Mouse (Mus musculus): ENCODE measurements around the gene Prx.
A peak's percentile ranks its signal among the peaks of the same experiment; 100 is the strongest.

Prx gene

DNA sequence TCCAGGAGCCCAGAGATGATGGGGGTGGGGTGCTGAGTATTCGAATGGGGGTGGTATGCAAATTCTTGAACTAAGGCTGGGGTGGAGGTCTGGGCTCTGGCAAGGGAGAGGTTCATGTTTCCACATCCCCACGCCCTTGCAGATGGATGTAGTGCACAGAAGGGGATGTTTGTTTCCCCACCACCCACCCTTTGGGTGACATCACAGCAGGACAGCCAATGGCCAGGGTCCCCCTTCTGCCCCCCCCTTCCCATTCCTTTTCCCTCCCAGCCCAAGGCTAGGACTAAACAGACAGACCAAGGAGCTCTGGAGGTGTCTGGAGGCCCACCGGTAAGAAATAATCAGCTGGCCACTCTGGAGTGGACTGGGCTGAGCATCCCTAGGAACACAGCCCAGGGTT is at the start of gene Prx:
Gene Prx, plus strand, starts transcription at position 289 of the 400 bp plus-strand sequence.
- DNase-seq (ENCODE audit: low spot score) = no peak

DNA sequence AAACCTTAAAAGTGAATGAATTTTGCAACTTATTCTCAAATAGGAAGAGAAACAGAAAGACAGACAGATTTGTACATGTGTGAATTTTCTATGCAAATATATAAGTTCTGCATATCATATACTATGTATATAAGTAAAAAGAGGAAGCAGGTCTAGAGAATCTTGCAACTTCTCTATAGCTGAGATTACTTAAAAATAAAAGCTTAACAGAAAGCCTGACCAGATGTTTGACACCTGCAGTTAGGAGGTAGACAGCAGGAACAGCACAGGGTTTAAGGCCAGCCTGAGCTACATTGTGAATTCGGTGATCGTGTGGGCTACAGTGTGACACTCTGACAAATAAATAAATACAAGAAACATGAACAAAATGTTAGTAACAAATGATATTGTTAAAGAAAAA is 47.8 kb upstream of the Prx start:
- no peak for DNase-seq (ENCODE audit: low spot score)

DNA sequence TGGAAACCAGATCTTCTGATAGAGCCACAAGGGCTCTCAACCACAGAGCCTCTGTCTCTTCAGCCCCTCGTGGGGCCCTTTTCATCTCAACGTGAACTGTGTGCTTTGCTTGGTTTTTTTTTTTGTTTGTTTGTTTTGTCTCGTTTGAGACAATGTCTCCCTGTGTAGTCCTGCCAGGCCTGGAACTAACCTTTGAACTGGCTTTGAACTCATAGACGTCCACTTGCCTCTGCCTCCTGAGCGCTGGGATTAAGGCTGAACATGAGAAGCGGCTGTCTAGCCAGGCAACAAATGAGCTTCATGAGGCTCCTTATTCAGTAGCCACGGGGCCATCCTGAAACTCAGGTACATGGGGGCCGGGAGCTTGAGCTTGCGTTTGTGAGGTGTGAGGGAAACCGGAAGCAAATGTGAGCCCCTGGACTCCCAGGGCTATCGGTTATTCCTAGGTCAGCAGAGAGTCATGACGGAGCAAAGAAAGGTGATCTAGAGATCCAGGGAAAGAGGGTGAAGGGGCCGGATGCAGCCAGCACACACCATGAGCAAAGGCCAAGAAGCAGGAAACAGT is 46.8 kb upstream of the Prx start:
- no peak for DNase-seq (ENCODE audit: low spot score)

DNA sequence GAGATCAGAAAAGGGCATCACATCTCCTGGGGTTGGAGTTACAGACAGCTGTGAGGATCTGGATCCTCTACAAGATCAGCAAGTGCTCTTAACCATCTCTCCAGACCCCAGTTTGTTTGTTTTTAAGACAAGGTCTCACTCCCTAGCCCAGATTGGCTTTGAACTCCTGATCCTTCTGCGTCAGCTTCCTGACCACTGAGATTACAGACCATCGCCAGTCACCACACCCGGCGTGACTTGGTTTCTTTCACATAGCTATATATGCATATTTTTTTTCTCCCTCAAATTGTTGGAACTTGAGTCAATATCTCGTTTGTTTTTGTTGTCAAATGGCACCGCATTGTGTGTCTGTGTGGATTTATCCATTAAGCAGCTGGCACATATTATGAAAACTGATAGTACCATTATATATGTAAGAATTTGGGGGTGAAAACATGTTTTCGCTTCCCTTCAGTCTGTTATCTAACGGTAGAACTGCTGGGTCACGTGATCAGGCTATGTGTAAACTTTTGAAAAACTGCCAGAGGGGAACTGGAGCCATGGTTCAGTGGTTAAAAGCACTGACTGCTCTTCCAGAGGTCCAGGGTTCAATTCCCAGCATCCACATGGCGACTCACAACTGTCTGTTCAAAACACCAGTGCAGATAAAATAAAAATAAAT is 44.5 kb upstream of the Prx start:
- DNase-seq (ENCODE audit: low spot score) = peak; percentile 51

DNA sequence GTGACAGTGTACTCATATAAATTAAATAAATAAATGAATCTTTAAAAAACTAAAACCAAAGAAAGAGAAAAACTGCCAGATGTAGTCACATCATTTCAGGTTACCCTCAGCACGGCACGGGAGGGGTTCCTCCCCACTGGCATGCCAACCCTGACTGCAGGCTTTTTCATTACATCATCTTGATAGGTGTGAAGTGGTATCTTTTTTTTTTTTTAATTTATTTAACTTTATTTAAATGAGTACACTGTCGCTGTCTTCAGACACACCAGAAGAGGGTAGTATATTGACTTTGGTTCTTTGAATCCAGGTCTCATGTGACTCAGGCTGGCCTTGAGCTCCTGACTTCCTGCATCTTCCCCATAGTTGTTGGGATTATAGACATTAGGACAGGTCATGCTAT is 43.9 kb upstream of the Prx start:
- DNase-seq (ENCODE audit: low spot score) = no peak

DNA sequence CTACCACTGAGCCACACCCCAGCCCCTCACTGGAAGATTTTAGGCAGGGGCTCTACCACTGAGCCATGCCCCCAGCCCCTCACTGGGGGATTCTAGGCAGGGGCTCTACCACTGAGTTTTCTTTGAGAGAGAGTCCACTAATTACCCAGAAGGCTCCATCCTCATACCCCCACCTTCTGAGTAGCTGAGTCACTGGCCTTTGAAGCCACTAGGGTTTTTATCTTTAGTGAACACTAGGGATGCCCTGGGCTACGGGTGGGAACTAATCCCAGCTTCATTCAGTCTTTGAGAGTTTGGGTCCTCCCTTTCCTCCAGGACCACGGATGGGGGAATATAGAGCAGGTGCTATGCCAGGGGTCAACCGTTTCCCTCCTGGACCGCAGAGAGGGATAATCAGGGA is 40.5 kb upstream of the Prx start:
- no peak for DNase-seq (ENCODE audit: low spot score)

DNA sequence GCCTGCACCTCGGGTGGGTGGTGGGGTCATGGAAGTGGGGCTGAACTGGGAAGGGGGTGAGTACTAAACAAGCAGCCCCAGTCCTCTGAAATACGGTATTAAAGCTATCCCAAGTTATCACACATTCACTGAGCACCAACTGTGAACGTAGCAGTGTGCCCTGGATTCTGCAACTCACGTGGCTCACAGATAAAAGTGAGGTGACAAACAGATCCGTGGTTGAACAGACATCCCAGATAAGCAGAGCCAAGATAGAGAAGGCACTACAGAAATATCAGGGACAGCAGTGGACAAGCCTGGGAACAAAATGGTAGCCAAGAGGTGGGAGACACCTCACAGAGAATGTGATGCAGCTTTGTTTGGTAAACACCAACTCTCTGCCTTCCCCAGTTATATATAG is 39.5 kb upstream of the Prx start:
- DNase-seq (ENCODE audit: low spot score) = no peak

DNA sequence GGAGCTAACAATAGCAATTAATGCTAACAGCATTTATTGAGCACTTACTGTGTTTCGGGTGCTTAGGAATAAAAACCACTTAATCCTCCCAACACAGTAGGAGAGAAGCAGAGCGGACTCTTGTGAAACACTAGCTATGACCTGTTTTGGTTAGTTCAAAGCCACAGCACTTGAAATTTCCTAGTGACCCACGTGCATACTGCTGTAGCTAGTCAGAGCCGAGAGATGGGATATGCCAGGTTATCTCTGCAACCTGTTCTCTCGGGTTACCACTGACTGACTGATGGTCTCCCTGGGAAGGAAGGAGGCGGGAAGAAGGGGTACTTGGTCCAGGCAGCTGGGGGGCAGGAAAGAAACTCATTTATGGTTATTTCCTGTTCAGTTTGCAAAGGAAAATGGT is 38.6 kb upstream of the Prx start:
- no peak for DNase-seq (ENCODE audit: low spot score)

DNA sequence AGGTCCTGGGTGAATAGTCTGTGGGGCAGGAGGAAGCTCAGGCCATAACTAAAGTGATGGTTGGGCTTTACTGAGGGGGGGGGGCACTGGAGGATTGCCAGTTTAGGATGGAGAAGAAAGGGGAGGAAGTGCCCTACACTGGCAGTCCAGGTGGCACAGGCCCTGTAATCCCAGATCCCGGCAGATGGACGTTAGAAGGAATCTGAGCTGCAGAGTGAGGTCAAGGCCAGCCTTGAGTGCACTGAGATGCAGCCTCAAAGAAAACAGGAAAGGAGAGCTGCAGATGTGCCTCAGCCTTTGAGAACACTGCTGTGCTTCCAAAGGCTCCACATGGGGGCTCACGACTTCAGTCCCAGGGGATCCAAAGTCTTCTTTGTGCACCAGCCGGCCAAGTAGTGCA is 31.5 kb upstream of the Prx start:
- DNase-seq (ENCODE audit: low spot score) = no peak

DNA sequence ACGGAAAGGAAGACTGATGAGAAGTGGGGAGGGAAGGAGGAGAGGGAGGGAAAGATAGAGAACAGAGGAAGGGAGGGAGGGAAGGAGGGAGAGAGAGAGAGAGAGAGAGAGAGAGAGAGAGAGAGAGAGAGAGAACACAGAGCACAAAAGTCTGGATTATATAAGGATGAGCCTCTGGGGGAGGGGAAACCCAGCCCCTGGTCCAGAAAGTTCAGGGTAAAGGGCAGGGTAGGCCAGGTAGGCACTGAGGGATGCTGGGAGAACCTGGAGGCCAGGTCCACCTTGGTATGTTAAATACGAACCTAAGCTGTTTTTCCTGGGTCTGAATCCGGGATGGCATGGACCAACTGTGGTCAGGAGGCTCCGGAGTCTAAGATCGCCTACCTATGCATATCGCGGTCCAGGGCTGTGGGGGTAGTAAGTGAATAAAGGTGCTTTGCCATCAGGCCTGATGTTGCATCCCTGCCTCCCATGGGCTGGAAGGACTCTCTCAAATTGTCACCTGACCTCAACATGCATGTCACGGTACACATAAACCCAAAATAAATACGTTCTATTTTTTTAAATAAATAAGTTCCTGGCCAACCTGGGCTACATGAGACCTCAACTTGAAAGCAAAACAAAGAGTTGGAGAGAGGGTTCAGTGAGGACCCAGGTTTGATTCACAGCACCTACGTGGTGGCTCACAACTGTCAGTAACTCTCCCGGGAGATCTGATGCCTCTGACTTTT is 27.6 kb upstream of the Prx start:
- DNase-seq (ENCODE audit: low spot score) = no peak

DNA sequence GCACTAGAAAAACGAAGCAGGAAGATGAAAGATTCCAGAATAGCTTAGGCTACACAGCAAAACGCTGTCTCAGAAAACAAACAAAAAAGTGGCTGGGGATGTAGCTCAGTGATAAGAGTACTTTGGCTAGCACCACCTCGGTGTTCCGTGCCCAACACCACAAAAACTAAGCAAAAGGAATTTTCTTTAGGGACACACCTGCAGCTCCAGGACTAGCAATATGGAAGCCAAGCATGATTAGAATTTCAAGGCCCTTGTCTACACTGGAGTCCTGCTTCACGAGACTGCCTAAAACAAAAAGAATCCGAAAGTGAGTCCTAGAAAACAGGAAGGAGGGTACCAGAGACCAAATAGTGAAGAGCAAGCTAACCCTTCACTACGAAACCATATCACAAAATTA is 26.5 kb upstream of the Prx start:
- DNase-seq (ENCODE audit: low spot score) = peak; percentile 44

DNA sequence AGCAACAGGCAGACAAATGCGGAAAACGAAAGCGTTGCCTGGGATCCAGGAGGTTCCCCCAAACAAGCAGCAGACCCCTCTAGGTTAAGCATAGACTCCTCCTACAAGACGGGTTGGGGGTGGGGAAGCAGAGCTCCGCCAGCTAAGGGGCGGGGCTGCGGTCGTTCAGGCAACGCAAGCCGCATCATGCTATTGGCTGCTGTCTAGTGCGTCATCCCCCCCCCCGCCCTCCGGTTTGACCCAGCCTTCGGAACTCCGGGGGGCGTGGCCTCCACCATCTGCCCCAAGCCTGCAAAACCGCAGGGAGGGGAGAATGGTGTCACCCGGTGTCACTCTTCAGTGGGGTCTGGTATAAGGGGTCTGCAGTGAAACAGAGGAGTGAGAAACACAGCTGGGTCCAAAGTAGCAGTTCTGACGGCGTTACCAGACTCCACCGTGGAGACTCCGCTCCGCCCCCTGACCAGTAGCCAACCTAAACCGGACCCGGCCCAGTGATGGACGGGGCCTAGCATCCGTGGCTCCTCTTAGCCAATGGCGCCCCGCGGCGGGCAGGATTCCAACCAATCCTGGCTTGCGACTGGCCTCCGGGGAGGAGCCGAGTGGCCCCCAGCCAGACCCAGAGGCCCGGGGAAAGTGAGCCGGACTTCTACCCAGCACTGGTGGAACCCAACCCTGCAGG is 25.8 kb upstream of the Prx start, which contains the start of gene Sertad3:
Gene Sertad3, plus strand, starts transcription at position 613 of the 679 bp plus-strand sequence.
- DNase-seq (ENCODE audit: low spot score) = peak; percentile 98

DNA sequence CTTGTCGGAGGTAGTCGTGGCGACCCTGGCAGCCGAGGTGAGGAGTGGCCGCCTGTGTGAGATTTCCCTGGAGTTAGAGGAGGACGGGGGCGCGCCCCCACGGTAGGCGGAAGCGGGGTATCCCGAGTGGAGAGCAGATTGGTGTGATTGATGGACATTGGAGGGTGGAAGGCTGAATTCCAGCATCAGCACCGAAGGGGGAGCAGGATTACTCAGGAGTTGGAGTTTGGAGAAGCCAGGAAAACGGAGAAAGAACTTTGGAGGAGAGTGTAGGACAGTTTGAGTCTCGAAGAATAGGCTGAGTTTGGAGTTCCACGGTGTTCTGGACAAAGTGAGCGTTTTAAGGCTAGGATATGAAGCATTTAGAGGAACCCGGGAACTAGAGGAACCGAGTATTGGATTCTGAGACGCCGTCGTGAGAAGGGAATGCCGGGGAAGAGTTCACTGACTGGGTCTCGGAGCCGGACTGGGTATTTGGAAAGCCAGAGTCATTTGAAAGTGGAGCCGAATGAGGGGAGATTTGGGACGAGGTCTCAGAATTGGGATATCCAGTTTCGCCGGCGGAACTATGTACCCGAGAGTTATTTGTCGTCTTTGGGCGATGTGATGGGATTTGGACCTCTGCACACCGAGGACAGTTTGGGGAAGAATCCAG is 25.2 kb upstream of the Prx start:
- DNase-seq (ENCODE audit: low spot score) = peak; percentile 62

DNA sequence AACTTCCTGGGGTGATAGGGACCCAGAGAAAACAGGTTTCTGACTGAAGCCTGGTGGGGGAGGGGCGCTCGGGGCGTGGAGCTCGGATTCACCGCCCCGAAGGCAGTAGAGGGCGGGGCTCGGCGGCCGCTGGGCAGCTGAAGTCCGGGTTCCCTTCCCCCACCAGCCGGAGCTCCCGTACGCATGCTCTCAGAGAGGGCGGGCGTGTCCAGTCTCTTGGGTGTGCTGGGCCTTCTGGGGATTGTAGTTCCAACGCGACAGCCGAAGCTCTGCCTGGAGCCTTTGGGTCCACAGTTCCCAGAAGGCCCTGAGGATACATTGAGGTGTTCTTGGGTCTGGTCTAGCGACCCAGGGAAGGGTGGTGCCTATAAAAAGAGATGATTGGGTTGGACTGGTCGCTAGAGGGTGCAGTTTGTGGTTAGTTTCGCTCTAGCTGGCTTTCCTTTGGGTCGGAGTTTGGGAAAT is 24.6 kb upstream of the Prx start:
- peak; percentile 99 for DNase-seq (ENCODE audit: low spot score)

DNA sequence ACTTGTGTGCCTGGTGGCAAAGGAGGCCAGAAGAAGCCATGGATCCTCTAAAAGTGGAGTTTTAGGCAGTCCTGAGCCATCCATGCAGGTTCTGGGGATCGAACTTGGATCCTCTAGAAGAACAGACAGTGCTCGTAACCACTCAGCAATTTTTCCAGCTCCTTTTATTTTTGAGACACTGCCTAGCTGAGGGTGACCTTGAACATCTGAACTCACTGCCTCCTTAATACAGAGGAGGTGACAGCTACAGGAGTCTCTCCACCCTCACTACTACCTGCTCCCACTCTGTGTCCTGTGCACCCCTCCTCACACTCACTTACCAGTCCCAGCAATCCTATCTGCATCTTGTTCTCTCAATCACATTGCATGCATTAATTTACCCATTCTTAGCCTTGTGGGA is 23.5 kb upstream of the Prx start:
- no peak for DNase-seq (ENCODE audit: low spot score)

DNA sequence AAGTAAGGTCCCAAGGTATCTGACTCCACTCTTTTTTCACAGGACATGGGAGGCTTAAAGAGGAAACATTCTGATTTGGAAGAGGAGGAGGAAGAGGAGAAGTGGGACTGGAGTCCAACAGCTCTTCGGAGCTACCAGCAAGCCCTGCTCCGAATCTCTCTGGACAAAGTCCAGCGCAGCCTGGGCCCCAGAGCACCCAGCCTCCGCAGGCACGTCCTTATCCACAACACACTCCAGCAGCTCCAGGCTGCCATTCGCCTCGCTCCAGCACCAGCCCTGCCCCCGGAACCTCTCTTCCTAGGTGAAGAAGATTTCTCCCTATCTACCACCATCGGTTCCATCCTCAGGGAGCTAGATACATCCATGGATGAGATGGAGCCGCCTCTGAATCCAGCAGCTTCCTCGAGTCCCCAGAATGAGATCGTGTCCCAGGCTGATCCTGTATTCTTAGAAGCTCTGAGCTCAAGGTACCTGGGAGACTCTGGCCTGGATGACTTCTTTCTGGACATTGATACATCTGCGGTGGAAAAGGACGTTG is 23.0 kb upstream of the Prx start:
- no peak for DNase-seq (ENCODE audit: low spot score)

DNA sequence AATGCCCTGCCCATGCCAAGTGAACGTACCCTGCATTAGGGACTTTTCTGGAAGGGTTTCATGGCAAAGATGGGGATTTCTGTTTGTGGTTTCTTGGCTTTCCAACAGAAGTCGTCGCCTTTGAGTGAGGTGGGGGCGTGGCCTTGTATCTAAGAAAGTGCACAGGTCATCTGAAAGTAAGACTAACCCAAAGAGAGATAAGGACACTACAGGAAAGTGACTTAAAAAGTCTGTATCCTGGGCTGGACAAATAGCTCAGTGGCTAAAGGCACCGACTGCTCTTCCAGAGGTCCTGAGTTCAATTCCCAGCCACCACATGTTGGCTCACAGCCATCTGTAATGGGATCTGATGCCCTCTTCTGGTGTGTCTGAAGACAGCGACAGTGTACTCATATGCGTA is 20.6 kb upstream of the Prx start:
- no peak for DNase-seq (ENCODE audit: low spot score)

DNA sequence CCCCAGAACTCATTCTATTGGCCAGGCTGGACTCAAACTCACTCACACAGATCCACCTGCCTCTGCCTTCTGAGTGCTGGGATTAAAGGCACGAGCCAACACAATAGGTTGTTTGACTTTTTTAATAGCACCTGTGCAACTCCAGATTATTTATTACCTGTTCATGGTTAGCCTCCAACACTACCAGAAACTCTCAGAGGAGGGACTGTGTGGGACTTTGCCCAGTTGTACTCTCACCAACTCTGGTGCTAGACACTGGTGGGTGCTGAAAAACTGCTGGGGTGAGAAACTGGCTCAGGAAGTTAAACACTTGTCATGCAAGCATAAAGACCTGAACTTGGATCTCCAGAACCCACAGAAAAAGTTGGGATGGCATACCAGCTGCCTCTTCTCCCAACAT is 19.4 kb upstream of the Prx start:
- no peak for DNase-seq (ENCODE audit: low spot score)

DNA sequence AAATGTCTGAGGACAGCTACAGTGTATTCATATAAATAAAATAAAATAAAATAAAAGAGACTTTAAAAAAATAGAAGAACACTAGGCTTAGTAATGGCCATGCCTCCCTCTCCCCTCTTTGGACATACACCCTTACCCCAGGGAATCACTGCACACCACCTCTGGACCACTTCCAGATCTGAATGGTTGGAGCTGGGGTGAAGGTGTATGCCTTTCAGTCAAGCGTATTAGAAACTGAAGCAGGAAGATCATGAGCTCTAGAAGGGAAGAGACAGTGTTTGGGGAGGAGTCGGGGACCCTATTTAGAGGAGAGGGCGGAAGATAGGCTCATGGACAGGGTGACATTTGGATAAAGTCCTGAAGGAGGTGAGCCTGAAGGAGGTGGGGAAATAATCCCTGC is 18.6 kb upstream of the Prx start:
- no peak for DNase-seq (ENCODE audit: low spot score)

DNA sequence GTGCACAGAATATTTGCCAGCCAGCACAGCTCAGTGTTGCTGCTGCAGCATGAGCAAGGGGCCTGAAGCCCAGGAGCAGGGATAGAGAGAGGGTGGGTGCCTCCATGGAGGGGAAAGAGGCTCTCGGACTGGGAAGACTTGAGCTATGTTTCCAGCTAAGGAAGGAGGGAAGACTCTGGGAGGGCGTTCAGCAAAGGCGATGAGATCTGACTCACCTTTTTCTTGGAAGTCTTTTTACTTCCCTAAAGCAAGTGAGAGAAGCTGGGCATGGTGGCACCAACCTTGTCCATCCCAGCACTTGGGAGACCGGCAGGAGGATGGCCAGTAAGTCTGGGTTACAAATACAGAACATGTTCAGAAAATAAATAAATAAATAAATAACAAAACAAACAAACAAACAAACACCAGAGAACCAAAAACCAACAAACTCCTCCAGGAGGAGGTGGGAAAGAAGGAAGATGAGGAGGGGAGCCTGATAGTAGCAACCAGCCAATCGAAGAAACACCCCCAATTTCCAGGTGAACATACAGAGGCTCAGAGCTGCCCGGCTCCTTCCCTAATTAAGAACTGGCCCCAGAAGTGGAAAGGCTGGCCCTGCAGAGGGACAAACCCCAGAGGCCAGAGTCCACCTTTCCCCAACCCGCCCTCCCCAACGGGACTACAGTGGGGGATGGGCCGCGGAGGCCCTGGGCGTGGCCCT is 18.0 kb upstream of the Prx start:
- no peak for DNase-seq (ENCODE audit: low spot score)

DNA sequence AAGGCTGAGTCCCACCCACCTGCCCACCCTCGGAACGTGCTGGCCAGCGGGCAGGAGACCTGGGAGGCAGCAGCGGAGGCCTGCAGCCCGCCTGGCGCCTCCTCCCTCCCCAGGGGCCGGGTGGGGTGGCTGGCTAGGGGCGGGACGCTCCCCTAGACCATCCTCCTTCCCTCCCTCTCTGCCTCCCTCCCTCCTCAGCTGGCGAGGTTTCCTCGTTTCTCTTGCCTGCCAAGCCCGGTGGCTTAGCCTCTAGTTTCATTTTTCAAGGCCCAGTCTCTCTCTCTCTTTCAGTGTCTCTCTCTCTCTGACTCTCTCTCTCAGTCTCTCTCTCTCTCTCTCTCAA is 17.5 kb upstream of the Prx start:
- peak; percentile 83 for DNase-seq (ENCODE audit: low spot score)

DNA sequence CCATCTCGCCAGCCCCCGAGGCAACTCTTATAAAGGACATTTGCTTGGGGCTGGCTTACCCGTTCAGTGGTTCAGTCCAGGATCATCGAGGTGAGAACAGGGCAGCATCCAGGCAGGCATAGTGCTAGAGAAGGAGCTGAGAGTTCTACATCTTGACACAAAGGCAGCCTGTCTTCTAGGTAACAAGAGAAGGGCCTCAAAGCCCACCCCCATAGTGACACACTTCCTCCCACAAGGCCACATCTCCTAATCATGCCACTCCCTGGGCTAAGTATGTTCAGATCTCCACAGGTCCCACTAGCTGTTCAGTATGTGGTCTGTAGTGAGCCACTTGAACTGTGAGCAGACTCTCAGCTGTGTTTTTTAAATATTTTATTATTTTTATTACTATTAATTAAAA is 15.3 kb upstream of the Prx start:
- no peak for DNase-seq (ENCODE audit: low spot score)
